Mouse (Mus musculus) frontal cortex, postnatal 10 days (tissue): ENCODE data around the gene Ccdc58.
"Not testable (repeated sequence)": the region's sequence is repeated elsewhere in the genome, so short reads cannot be mapped to it uniquely, and the experiment has no call there.

ENCODE experiments used
- DNase-seq, 2 experiments: peaks; one replicate each; pipeline ENCODE4 v3.0.0; 2022; ENCODE audit warnings: low spot score in 2 of 2, mixed read lengths in 1 of 2

The Ccdc58 gene

GRCm38 (mm10) chr16:36071450-36072379 lies at the start of gene Ccdc58, which contains the start of gene Fam162a:
Ccdc58 (plus strand) TSS chr16:36071685.
Fam162a (minus strand) TSS chr16:36071594.
- peak; percentile 89 to 91 for DNase-seq

- not testable (repeated sequence) for DNase-seq
Observed at GRCm38 (mm10) chr16:36028120-36028519, 43.4 kb upstream of the Ccdc58 start.

- peak; percentile 89 to 94 for DNase-seq
Observed at GRCm38 (mm10) chr16:36040640-36041624, 30.6 kb upstream of the Ccdc58 start, which contains the start of gene Wdr5b. Wdr5b (plus strand) TSS chr16:36041190.

DNA sequence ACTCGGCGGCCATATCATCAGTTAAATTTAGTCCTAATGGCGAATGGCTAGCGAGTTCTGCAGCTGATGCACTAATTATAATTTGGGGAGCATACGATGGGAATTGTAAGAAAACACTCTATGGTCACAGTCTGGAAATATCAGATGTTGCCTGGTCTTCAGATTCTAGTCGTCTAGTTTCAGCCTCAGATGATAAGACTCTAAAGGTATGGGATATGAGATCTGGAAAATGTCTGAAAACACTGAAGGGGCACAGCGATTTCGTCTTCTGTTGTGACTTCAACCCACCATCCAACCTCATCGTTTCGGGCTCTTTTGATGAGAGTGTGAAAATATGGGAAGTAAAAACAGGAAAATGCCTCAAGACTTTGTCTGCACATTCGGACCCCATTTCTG lies 29.9 kb upstream of the Ccdc58 start:
- no peak for DNase-seq

GRCm38 (mm10) chr16:36043073-36043472 lies 28.4 kb upstream of the Ccdc58 start:
- DNase-seq, result no peak

GRCm38 (mm10) chr16:36043964-36044363 lies 27.5 kb upstream of the Ccdc58 start:
- DNase-seq, result no peak

DNA sequence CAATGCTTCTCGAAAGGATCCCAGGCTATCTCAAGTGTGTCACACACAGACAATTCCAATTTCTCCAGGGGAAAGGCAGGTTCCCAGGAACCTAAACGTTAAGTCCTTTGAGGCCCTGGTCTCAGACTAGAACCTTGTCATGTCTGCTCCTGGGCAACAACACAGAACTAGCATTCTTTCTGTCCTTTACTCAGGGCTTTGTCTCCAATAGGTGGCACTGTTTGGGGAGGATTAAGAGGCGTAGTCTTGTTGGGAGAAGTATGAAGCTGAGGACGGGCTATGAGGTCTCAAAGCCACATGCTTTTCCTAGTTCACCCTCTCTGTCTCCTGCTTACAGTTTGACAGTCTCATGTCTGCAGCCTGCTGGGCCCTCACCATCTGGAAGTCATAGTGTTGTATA lies 23.9 kb upstream of the Ccdc58 start:
- DNase-seq, result no peak

DNA sequence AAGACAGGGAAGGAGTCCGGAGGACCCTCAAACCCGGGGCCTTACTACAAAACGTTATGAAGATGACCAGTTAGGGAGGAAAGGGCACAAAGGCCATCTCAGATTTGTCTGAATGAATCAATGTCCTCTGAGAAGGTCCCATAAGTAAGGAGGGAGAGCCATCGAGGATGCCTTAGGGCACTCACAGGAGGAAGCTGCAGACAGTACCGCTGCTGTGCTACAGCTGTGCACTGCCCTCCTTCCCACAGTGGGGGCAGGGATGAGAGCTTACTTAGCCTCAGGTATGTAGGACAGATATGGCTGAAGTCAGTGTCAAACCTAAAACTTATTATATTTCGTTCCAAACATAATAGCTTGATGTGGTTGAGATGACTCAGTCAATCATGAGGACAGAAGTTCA lies 20.0 kb upstream of the Ccdc58 start:
- DNase-seq, result no peak

DNA sequence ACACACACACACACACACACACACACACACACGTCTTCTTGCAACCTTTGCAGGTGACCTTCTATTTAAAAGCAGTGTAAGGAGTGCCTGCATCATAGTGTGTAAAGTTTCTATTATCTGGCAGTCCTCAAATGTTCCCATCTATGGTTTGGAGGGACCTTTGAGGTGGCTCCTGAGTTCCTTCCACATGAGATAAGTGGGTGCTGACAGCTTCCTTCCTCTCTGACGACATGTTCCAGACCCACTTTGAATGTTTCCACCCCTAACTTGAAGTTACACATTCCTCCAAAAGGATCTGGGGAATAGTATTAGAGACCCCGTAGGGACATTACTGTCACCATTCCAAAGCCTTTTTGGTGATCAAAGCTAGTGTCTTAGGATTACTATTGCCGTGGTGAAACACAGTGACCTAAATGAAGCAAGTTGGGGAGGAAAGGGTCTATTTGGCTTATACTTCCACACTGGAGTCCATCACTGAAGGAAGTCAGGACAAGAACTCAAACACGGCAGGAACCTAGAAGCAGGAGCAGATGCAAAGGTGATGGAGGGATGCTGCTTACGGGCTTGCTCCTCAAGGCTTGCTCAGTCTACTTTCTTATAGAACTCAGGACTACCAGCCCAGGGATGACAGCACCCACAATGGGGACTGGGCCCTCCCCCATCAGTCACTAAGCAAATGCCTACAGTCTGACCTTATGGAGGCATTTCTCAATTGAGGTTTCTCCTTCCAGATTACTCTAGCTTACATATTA lies 17.8 kb upstream of the Ccdc58 start:
- no peak for DNase-seq

DNA sequence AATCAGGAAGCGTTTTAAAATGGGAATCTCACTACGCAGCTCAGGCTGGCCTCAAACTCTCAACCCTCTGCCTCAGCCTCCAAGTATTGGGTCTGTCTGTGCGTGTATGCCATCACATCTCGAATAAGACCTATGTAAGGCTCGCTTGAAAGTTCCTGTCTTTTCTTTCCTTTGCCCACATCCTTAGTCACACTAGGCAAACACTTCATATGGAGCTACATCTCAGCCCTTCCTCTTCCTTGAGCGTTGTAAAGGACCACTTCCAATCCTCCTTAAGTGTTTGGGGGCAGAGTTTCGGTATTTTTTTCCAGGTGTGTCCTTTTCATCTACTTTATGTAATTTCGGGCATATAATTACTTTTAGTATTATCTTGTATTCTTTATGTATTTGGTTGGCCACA lies 16.6 kb upstream of the Ccdc58 start:
- no peak for DNase-seq

GRCm38 (mm10) chr16:36056416-36056815 lies 15.1 kb upstream of the Ccdc58 start:
- no peak for DNase-seq

GRCm38 (mm10) chr16:36057933-36058475 lies 13.5 kb upstream of the Ccdc58 start:
- DNase-seq, result no peak

- DNase-seq, result not testable (repeated sequence)
Observed at GRCm38 (mm10) chr16:36062534-36062933, 9.0 kb upstream of the Ccdc58 start.

GRCm38 (mm10) chr16:36063315-36063714 lies 8.2 kb upstream of the Ccdc58 start:
- no peak for DNase-seq

DNA sequence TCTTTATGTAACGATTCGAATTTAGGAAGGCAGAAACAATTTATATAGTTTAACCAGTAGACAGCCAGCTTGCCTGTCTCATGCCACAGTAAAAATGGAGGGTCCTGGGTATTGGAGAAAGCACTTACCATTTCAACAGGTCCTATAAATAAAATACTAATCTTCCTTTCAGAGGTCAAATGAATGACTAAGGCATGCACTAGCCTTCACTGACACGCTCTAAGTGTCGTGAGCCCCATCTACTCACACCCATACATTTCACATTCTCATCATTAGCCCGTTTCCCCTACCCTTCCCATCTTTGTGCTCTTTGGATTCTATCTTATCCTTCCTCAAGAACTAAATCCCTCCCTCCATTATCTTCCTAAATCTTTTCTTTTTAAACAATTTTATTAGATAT lies 6.6 kb upstream of the Ccdc58 start:
- DNase-seq, result no peak

DNA sequence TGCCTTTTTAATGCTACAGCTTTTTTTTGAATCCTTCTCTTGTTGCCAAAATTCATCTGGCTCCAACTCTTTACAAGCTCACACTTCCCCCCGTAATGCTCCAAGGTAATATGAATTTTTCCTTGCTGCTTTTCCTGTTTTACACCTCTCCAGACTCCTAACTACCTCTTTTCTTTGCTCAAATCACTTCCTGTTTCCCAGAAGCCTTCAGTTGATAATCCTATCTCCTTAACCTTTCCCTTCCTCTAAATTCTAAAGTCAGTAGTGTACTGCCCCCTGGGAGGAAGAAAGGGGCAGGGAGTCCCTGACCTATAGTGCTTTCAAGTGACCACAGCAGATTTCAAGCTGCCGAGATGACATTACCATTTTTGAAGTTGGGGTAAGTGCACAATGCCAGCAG lies 3.8 kb upstream of the Ccdc58 start:
- DNase-seq, result no peak

GRCm38 (mm10) chr16:36068356-36068755 lies 3.1 kb upstream of the Ccdc58 start:
- DNase-seq, result no peak

GRCm38 (mm10) chr16:36069819-36070575 lies 1.5 kb upstream of the Ccdc58 start:
- no peak for DNase-seq

- no peak for DNase-seq
Observed at GRCm38 (mm10) chr16:36071071-36071449, 425 bp upstream of the Ccdc58 start.

GRCm38 (mm10) chr16:36072410-36073011 lies 1.0 kb downstream of the Ccdc58 start:
- DNase-seq, result no peak
